ENCODE assay signal across 17 mouse cellular contexts in genomic region chr1:185598514-185598913, GRCm38 (mm10).
"Had no signal": no experiment of that assay in that cellular context is flagged by ENCODE, and none has a peak within 500 bp of the region (broad histone marks: within the 10 kb centered on the region; RNA-seq: fewer than 3 reads in every experiment).

No protein-coding gene starts in this region.

- H3K4me2 ChIP-seq: lung, embryonic 15.5 days; midbrain, embryonic 11.5 days; midbrain, embryonic 13.5 days; midbrain, embryonic 15.5 days; neural tube, embryonic 12.5 days; stomach, embryonic 15.5 days had no signal

- H3K36me3 ChIP-seq: lung, embryonic 15.5 days; midbrain, embryonic 13.5 days; midbrain, embryonic 15.5 days; neural tube, embryonic 12.5 days; stomach, embryonic 15.5 days had no signal

- H3K9me3 ChIP-seq: lung, embryonic 15.5 days; midbrain, embryonic 15.5 days; stomach, embryonic 15.5 days had no signal

- H3K27ac ChIP-seq: lung, embryonic 15.5 days; macrophage; midbrain, embryonic 13.5 days; midbrain, embryonic 15.5 days; neural tube, embryonic 12.5 days; stomach, embryonic 15.5 days; stomach, postnatal 0 days had no signal

- H3K4me1 ChIP-seq: lung, embryonic 15.5 days; megakaryocyte, embryonic 14.5 days; midbrain, embryonic 13.5 days; midbrain, embryonic 15.5 days; neural tube, embryonic 12.5 days; stomach, embryonic 15.5 days had no signal

- H3K9ac ChIP-seq: lung, embryonic 15.5 days; midbrain, embryonic 13.5 days; midbrain, embryonic 15.5 days; neural tube, embryonic 12.5 days; stomach, embryonic 15.5 days had no signal

- H3K4me3 ChIP-seq: lung, embryonic 15.5 days; megakaryocyte, embryonic 14.5 days; midbrain, embryonic 13.5 days; midbrain, embryonic 15.5 days; neural tube, embryonic 12.5 days; stomach, embryonic 15.5 days had no signal

- DNase-seq: lung, adult 2 months; lung, postnatal 14 days; lung, postnatal 36 days; right cerebral cortex, postnatal 14 days; thymus, adult 2 months; thymus, postnatal 25 days; thymus, postnatal 4 days had no signal

- ATAC-seq: lung, postnatal 0 days; midbrain, embryonic 13.5 days; midbrain, embryonic 15.5 days had no signal

- H3K27me3 ChIP-seq: lung, embryonic 15.5 days; megakaryocyte, embryonic 14.5 days; midbrain, embryonic 13.5 days; midbrain, embryonic 15.5 days; neural tube, embryonic 12.5 days; stomach, embryonic 15.5 days had no signal
